Mouse (Mus musculus) forebrain, embryonic 16.5 days (tissue): ENCODE data around the gene Lrrc3. TPM values are rescaled to one million over a fixed set of nuclear protein-coding genes. Genes with fewer than 3 reads are reported as not detected.
"Not testable (repeated sequence)": the region's sequence is repeated elsewhere in the genome, so short reads cannot be mapped to it uniquely, and the experiment has no call there.

Experiments
- ATAC-seq: fragments of 200-750 bp; cut with Nextera tagmentation; 2 replicates; pipeline ENCODE4 v1.8.0; 2017; ENCODE audit warnings: mild to moderate bottlenecking, moderate library complexity
- H3K27ac ChIP-seq: fragments of 300-500 bp; sonication (generic); 2 replicates; pipeline ENCODE4 v1.5.1; 2014; ENCODE audit warnings: low read length, control low read depth
- H3K27me3 ChIP-seq: fragments of 300-500 bp; sonication (generic); replicated peaks from 2 replicates; pipeline ENCODE4 v1.6.1; 2014; ENCODE audit warnings: low read length; ENCODE audit not compliant: control insufficient read depth, insufficient read depth
- H3K36me3 ChIP-seq: fragments of 300-500 bp; sonication (generic); 2 replicates; pipeline ENCODE4 v1.6.1; 2014; ENCODE audit not compliant: control insufficient read depth, insufficient read depth
- H3K4me1 ChIP-seq: fragments of 300-500 bp; sonication (generic); replicated peaks from 2 replicates; pipeline ENCODE4 v1.6.1; 2014; ENCODE audit warnings: low read length; ENCODE audit not compliant: control insufficient read depth, insufficient read depth
- H3K4me2 ChIP-seq: fragments of 300-500 bp; sonication (generic); 2 replicates; pipeline ENCODE4 v1.6.1; 2014; ENCODE audit warnings: mild to moderate bottlenecking, low read length, control low read depth
- H3K4me3 ChIP-seq: fragments of 300-500 bp; sonication (generic); replicated peaks from 2 replicates; pipeline ENCODE4 v1.5.1; 2014; ENCODE audit warnings: mild to moderate bottlenecking, low read length, control low read depth
- H3K9ac ChIP-seq: fragments of 300-500 bp; sonication (generic); replicated peaks from 2 replicates; pipeline ENCODE4 v1.6.1; 2014; ENCODE audit warnings: low read depth, low read length, control low read depth
- H3K9me3 ChIP-seq: fragments of 300-500 bp; sonication (generic); 2 replicates; pipeline ENCODE4 v1.6.1; 2016; ENCODE audit warnings: low read length; ENCODE audit not compliant: control insufficient read depth
- WGBS: fragments of 180-500 bp; shearing (Covaris S2); extraction: QIAGEN DNeasy Blood & Tissue Kit; methylation state at CpG from one replicate; pipeline ENCODE4 v1.1.7; 2014; 5-methylcytosine and 5-hydroxymethylcytosine counted together
- polyA plus RNA-seq: library from polyadenylated mRNA; unstranded; fragments of >200 nt; fragmentation: Nextera tagmentation; extraction: Ambion mirVana; gene quantifications from 2 replicates; pipeline ENCODE4 v1.2.1, GENCODE M21; 2015

Lrrc3 gene
- 10.9 and 15.7 TPM in 2 replicates for polyA plus RNA-seq

DNA sequence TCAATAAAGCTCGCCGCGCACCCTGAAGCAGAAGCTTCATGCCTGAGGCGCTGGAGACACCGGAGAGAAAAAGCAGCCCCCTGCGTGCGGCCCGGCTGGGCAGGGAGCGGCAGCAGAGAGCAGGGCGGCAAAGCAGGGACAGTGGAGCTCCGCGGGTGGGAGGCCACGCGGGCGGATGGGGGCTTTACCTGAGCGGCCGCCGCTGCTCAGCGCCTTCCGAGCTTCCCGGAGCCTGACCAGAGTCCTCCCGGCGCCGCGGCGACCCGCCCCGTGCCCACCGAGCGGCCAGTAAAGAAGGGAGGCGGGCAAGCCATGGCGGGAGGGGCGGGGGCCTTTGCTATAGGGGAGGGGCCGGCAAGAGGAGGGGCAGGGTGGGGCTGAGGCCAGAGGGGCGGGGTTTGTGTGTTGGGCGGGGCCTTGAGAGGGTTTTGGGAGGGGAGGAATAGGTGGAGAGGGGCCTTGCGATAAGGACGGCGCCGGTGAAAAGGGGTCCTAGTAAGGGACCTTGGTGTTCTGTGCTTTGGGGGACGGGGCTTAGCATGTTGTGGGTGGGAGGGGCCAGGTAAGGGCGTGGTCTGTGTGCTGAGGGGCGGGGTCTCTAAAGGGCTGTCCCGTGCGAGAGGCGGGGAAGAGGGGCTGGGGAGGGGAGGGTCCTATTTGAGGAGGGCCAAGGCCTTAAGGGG lies at the start of gene Lrrc3:
Gene Lrrc3 (minus strand): TSS at position 326 of the 683 bp plus-strand sequence.
- Histone ChIP-seq H3K4me2 (peak within 1 kb of the TSS; percentile 80), H3K27me3 (no peaks in the 10 kb centered on the region), H3K9ac (peak within 1 kb of the TSS; percentile 74), H3K4me3 (peak within 1 kb of the TSS; percentile 54), H3K9me3 (no peaks in the 10 kb centered on the region), H3K4me1 (0 out of 2 replicates have a peak, but pooled peaks cover 5% of the 10 kb centered on the region), H3K27ac (peak within 1 kb of the TSS; percentile 11; the same call in 1 of the 2 replicates), H3K36me3 (no peaks in the 10 kb centered on the region)
- under 1% methylated on average over 44 of the region's 46 CpGs for WGBS
- ATAC-seq, result peak; percentile 73

DNA sequence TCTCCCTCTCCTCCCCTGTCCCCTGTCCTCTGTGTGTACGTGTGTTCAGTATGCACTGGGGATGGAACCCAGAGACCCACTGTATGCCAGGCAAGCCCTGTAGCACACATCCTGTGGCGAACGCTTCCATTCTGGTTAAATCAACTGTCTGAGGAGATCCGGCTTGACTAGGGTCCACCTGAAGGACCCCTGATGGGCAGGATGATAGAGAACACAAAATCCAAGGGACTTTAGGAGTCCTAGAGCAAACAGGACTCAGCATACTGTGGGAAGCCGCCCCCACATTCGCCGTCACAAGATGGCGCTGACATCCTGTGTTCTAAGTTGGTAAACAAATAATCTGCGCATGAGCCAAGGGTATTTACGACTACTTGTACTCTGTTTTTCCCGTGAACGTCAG lies 48.1 kb upstream of the Lrrc3 start:
- not testable (repeated sequence) for H3K27ac ChIP-seq, H3K9ac ChIP-seq, H3K4me2 ChIP-seq, H3K27me3 ChIP-seq, H3K4me3 ChIP-seq, H3K9me3 ChIP-seq, H3K36me3 ChIP-seq, ATAC-seq, H3K4me1 ChIP-seq
- 87% methylated on average over 8 of the region's 12 CpGs for WGBS

DNA sequence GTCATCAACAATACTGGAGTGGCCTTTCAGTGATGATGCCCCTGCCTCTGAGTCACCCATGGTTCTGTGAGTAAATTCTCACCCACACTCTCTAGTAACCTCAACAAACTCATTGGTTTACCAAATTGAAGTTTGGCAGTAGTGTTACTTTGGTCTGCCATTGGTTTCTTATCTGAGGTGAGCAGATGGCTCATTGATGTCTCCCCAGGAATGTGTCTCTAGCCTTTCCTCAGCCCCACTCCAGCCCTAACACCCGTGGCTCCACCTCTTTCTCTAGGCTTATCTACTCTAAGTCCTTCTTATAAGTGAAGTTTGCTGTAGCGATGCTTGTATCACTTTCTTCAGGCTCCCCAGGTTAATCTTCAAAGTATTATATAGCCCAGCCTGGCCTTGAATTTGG lies 37.3 kb upstream of the Lrrc3 start:
- WGBS, result 76% methylated on average over 2 of the region's 2 CpGs
- Histone ChIP-seq H3K27ac (no peak overlapping the region), H3K9ac (no peak overlapping the region), H3K4me3 (no peak overlapping the region), H3K4me2 (no peak overlapping the region), H3K27me3 (no peaks in the 10 kb centered on the region), H3K4me1 (no peaks in the 10 kb centered on the region), H3K9me3 (no peaks in the 10 kb centered on the region), H3K36me3 (no peaks in the 10 kb centered on the region)
- ATAC-seq, result no peak

DNA sequence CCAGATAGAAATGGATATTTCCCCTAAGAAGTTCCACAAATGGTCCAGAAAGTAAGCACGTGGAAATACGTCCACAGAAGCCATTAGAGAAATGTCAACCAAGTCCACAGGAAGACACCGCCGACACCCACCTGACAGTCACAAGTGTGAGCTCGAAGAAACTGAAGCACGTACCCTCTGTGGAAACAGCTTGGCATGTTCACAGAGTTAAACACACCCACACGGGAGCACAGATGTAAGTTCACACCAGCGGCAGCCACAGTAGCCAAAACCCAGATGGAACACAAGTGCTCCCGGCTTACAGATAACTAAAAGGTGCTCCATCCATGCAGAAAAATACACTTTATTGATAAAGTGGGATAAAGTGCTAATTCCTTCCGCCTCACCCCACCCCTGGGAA lies 25.0 kb upstream of the Lrrc3 start:
- WGBS, result 87% methylated on average over 10 of the region's 10 CpGs
- no peaks in the 10 kb centered on the region for H3K4me1 ChIP-seq
- no peak for ATAC-seq

DNA sequence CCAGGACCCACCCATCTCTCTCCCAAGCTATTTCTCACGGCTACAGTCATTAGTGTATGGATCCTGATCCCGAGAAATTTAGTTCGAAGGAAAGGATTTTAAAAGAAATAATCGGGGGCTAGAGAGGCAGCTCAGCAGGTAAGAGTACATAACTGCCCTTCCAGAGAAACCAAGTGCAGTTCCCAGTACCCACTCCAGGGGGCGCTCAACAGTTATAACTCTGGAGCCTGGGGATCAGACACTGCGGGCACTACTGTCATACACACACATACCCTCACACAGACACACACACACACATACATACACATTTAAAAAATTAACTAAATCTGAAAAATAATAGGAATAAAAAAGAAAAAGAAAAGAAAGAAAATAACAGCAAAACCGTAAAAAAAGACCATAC lies 23.8 kb upstream of the Lrrc3 start:
- Histone ChIP-seq H3K36me3 (no peaks in the 10 kb centered on the region), H3K27me3 (no peaks in the 10 kb centered on the region), H3K4me3 (no peak overlapping the region), H3K9ac (no peak overlapping the region), H3K4me1 (no peaks in the 10 kb centered on the region), H3K4me2 (no peak overlapping the region), H3K27ac (no peak overlapping the region), H3K9me3 (no peaks in the 10 kb centered on the region)
- WGBS, result 44% methylated on average over 7 of the region's 7 CpGs
- no peak for ATAC-seq

More for the DNA sequence above, 25.0 kb upstream of the Lrrc3 start:
- no peak overlapping the region for H3K4me2 ChIP-seq
- H3K4me3 ChIP-seq, result no peak overlapping the region
- H3K9me3 ChIP-seq, result no peaks in the 10 kb centered on the region
- no peak overlapping the region for H3K27ac ChIP-seq
- H3K36me3 ChIP-seq, result no peaks in the 10 kb centered on the region
- H3K9ac ChIP-seq, result no peak overlapping the region
- no peaks in the 10 kb centered on the region for H3K27me3 ChIP-seq

GRCm38 (mm10) chr10:77922681-77923080 lies 20.3 kb upstream of the Lrrc3 start:
- Histone ChIP-seq H3K27ac (no peak overlapping the region), H3K9ac (no peak overlapping the region), H3K36me3 (no peaks in the 10 kb centered on the region), H3K27me3 (no peaks in the 10 kb centered on the region), H3K9me3 (no peaks in the 10 kb centered on the region), H3K4me1 (no peaks in the 10 kb centered on the region), H3K4me3 (no peak overlapping the region), H3K4me2 (no peak overlapping the region)
- 59% methylated on average over 4 of the region's 4 CpGs for WGBS
- ATAC-seq, result no peak

GRCm38 (mm10) chr10:77921009-77921408 lies 18.7 kb upstream of the Lrrc3 start:
- WGBS, result 58% methylated on average over 5 of the region's 5 CpGs
- Histone ChIP-seq H3K4me3 (no peak overlapping the region), H3K9ac (no peak overlapping the region), H3K27me3 (no peaks in the 10 kb centered on the region), H3K27ac (no peak overlapping the region), H3K4me2 (no peak overlapping the region), H3K9me3 (no peaks in the 10 kb centered on the region), H3K36me3 (no peaks in the 10 kb centered on the region), H3K4me1 (no peaks in the 10 kb centered on the region)
- ATAC-seq, result no peak

DNA sequence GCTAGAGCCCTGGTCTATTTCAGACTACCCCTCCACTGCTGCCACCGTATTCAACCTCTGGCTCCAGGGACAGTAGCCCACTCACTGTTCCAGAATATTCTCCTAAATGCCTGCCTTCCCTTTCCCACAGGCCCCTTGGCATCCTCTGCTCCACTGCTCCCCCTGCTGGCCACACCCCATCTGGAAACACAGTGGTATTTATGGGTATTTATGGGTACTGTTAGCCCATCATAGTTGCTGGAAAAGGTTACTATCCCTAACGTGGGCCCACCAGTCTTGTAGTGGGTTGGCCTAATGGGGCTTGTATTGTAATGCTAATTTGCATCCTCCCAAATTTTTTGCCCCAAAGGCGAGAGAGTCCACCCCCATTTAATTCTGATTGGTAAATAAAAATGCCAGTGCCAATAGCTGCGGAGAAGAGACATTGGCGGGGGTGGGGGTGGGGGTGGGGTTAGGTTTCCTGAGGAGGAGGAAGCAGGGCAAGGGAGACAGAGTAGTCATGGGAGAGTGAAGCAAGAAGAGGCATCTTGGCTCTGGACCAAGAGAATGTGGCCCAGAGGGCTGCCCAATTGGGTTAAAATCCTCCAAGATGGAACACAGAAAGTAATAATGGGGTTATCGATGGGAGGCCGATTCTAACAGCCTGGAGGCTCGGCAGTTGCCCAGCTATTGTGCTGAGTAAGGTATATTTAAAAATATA lies 14.4 kb upstream of the Lrrc3 start:
- ATAC-seq, result no peak

DNA sequence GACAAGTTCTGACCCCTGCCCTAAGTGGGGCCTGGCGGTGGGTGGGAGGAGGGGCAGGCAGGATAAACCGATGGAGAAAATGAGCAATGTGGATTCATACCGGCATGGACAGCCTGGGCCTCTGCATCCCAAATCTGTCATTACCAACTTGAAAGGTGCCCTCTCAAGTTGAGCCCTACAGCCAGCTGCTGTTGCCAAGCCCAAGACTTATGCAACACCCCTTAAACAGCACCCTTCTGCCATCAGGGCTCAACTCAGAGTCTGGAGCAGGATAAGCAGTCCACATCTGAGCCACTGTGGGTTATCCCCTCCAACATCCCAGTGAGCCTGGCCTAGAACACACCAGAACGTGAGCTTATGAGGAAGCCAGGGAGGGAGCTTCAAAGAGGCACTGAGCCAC lies 11.0 kb upstream of the Lrrc3 start:
- no peaks in the 10 kb centered on the region for H3K9me3 ChIP-seq
- H3K27ac ChIP-seq, result no peak overlapping the region
- no peaks in the 10 kb centered on the region for H3K36me3 ChIP-seq
- WGBS, result 80% methylated on average over 4 of the region's 4 CpGs
- no peak overlapping the region for H3K9ac ChIP-seq
- H3K4me2 ChIP-seq, result no peak overlapping the region
- H3K27me3 ChIP-seq, result no peaks in the 10 kb centered on the region
- H3K4me1 ChIP-seq, result no peaks in the 10 kb centered on the region
- no peak overlapping the region for H3K4me3 ChIP-seq
- ATAC-seq, result no peak

More for the DNA sequence above, 14.4 kb upstream of the Lrrc3 start:
- Histone ChIP-seq H3K9ac (no peak overlapping the region), H3K27ac (no peak overlapping the region), H3K4me3 (no peak overlapping the region), H3K4me2 (no peak overlapping the region), H3K4me1 (no peaks in the 10 kb centered on the region), H3K27me3 (no peaks in the 10 kb centered on the region), H3K9me3 (no peaks in the 10 kb centered on the region), H3K36me3 (no peaks in the 10 kb centered on the region)
- 51% methylated on average over 8 of the region's 8 CpGs for WGBS
